Mouse (Mus musculus): ENCODE measurements around the gene 1700016H13Rik.
A peak's percentile ranks its signal among the peaks of the same experiment; 100 is the strongest.

1700016H13Rik gene

DNA sequence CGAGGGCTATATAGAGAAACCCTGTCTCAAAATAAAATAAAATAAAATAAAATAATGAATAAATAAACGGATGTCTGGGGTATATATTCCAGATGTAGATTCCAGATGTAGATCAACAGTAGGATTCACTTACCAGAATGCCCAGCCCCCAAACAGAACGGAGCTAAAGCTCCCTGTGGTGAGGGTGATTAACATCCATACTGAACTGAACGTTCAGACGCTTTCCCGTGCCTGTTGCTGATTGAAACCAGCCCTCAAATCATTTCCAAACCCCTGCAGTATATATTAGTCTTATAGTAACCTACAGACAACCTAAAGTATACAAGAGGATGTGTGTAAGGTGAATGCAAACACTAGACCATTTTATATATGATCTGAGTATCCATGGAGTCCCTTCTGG is 18.7 kb upstream of the 1700016H13Rik start:
- no peak for DNase-seq (ENCODE audit: extremely low read depth, low read depth, low spot score)

DNA sequence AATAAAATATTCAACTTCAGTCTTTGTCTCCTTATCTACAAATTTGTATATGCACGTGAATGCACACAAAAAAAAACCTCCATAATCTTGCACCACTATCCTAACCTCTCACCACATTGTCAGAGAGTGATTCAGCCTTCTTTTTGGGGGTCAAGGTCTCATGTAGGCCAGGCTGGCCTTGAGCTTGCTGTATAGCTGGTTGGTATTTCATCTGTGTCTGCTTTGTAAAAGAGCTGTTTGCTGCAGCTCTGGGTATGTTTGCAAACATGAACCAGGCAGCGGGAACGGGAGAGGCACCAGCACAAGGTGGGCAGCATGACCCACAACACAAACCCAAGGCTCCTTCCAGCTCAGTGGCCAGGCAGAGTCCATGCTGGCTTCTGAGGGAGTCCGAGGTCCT is 17.8 kb upstream of the 1700016H13Rik start:
- no peak for DNase-seq (ENCODE audit: extremely low read depth, low read depth, low spot score)

DNA sequence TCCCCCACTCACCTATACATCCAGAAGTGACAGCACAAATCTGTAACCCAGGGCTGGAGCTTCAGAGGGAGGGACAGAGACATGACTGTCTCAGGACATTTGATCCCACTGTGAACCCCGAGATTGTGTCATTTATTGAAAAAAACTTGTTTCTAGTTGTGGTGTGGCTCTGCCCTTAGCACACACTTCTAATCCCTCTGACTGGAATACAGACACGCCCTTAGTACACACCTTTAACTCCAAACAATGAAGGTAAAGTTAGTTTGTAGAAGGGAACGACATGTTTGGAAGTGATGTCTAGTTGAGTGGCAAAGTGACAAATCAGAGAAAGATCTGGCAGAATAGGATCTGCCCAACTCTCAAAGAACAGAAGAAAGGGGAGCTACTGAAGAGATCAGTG is 16.0 kb upstream of the 1700016H13Rik start:
- no peak for DNase-seq (ENCODE audit: extremely low read depth, low read depth, low spot score)

DNA sequence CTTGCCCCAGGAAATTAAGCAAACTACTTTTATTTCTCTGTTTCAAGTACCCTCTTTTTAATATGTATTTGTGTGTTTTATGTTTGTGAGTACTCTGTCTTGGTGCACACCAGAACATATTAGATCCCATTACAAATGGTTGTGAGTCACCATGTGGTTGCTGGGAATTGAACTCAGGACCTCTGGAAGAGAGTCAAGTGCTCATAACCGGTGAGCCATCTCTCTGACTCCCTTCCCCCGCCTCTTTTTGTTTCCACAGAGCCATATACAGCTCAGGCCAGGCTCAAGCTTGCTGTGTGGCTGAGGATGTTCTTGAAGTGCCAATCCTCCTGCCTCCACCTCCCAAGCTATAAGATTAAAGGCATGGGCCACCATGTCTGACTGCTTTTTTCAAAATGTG is 10.1 kb upstream of the 1700016H13Rik start:
- no peak for DNase-seq (ENCODE audit: extremely low read depth, low read depth, low spot score)

DNA sequence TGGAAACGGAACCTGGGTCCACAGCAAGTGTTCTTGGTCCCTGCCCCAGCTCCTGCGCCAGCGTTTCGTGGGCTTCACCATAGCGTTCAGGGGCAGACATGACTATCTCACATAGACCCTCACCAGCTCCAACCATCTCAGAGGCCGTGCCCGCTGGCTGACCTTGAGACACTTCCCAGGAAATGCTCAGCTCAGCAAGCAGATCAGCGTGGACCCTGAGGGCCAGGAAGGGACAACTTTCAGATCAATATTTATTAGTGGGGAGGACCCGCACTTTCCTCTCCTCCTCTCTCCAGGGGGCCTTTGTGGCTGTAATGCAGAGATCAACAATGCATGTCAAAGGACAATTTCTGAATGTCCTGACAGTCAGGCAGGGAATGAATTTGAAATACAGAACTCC is 9.1 kb upstream of the 1700016H13Rik start:
- no peak for DNase-seq (ENCODE audit: extremely low read depth, low read depth, low spot score)

DNA sequence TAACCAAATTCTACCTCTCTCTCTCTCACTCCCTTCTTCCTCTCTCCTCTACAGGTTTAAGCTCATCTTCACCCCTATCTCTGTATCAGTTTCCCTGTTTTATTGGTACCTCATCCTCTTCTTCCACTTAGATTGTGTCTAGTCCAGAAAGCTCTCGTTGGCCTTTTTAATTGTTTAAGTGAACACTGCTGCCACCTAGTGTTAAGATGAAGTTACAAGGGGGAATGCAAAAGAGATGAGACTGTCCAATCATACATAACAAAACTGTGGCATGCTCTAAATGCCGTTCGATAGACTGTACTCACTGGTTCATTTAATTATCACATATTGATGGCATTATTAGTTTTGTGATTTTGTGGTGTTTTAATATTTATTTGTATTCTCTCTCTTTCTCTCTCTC is 3.8 kb upstream of the 1700016H13Rik start:
- no peak for DNase-seq (ENCODE audit: extremely low read depth, low read depth, low spot score)

DNA sequence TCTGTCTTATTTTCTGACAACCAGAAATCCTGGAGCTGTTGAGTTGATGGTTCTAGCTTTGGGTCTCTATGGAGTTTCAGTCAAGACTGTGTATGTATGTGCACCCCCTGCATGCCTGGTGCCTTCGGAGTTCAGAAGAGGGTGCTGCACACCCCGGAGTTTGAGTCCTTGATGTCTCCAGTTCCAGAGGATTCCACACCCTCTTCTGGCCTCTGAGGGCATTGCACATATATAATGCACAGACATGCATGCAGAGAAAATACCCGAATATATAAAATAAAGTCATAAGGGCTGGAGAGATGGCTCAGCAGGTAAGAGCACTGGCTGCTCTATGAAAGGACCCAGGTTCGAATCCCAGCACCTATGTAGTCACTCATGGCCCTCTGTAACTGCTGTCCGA is 3.1 kb upstream of the 1700016H13Rik start:
- DNase-seq (ENCODE audit: extremely low read depth, low read depth, low spot score), result no peak

DNA sequence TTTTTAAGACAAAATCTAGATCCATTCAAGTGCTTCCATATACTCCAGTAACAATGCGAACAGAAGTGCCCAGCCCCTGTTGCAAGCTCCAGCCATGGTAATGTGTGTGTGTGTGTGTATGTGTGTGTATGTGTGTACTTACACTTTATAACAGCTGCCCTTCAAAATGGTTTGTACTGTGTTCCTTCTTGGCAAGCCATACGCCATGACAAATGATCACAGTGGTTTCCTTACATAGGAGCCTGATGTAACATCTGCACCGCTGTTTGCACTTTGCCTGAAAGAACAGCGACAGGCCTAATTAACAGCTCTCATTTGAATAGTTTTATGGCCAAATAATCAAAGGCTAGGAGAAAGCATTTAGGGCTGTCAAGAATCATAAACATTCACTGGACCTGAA is 1.0 kb downstream of the 1700016H13Rik start:
- no peak for DNase-seq (ENCODE audit: extremely low read depth, low read depth, low spot score)

DNA sequence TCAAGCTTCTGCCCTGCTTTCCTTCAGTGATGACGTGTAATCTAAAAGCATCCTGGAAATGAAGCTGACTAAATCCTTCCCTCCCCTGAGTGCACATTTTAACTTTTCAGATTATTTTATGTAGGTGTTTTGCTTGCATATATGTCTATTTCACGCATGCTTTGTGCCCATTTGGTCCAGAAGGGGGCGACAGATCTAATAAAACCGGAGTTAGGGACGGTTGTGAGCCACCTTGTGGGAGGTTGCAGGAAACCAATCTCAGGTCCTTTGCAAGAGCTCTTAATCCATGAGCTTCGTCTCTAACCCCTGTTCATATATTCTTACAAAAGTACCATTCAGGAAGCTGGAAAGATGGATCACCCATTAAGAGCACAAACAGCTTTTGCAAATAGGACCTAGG is 1.6 kb downstream of the 1700016H13Rik start:
- peak; percentile 34 for DNase-seq (ENCODE audit: extremely low read depth, low read depth, low spot score)

DNA sequence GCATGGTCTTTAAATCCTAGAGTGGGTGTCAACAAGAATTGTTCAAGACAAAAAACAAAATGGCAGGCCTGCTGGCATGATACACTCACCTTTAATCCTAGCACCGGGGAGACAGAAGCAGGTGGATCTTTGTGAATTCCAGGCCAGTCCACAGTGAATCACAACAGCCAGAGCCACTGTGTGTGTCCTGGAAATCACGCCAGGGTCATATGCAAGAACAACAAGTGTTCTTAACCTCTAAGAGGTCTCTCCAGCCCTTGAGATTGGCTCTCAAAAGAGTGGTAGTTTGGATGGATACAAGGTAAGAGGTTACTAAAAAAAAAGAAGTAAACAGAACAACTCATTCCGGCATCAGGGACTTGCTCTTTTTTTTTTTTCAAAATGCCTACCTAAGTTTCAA is 8.5 kb downstream of the 1700016H13Rik start:
- DNase-seq (ENCODE audit: extremely low read depth, low read depth, low spot score), result no peak

DNA sequence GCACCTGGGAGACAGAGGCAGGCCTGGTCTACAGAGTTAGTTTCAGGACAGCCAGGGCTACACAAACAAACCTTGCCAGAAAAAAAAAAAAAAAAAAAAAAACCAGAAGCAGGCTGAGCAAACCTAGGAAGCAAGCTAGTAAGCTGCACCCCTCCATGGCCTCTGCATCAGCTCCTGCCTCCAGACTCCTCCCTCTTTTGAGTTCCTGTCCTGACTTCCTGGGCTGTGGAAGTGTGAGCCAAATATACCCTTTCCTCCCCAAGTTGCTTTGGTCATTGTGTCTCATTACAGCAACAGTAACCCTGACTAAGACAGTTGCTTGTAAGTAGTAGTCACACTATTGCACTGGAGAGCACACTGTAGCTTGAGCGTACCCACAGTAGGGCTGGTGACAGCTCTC is 11.6 kb downstream of the 1700016H13Rik start:
- DNase-seq (ENCODE audit: extremely low read depth, low read depth, low spot score), result no peak

DNA sequence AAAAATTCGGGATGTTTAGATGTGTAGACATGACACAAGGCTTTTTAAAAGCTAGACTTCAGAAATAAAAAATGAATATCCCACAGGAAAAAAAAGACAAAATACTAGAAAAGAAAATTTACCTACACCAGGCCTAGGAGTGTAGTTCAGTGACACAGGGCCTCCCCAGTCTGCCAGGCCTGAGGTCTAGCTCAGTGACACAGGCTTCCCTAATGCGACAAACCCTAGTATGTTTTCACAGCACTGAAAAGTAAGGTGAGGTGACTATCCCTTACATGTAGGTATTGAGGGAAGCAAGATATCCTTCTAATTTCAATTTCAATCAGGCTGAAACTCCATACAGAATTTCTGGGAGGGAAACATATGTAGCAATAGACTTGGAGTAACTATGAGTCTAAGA is 18.6 kb downstream of the 1700016H13Rik start:
- no peak for DNase-seq (ENCODE audit: extremely low read depth, low read depth, low spot score)

DNA sequence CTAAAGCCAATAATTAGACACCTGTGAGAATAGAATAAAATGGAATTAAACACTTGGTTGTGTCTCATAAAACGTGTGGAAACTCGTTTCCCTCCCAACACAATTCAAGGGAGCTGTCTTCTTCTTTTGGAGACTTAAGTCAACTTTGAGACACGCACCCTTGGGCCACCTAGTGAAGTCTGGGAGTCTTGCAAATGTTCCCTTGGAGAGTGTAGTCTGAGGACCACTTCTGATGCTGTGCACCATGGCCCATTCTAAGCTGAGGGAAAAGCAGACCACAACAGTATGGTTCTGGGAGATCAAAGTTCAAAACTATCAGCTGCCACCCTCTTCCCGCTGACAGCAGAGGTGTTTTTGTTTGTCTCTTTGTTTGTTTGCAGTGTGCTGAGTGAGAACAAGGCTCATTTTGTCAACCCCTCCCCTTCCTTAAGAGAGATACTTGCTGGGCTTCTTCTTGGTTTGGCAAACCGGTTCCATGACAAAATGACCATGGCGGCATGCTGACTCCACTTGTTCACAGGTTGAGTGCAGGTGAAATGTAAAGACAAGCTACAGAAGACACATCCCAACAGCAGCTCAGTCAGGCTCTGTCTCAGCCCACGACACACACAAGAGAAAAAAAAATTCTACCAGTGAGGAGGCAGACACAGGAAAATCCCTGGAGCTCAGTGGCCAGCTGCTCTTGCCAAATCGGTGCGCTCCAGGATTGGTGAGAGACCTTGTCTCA is 25.8 kb downstream of the 1700016H13Rik start:
- no peak for DNase-seq (ENCODE audit: extremely low read depth, low read depth, low spot score)

DNA sequence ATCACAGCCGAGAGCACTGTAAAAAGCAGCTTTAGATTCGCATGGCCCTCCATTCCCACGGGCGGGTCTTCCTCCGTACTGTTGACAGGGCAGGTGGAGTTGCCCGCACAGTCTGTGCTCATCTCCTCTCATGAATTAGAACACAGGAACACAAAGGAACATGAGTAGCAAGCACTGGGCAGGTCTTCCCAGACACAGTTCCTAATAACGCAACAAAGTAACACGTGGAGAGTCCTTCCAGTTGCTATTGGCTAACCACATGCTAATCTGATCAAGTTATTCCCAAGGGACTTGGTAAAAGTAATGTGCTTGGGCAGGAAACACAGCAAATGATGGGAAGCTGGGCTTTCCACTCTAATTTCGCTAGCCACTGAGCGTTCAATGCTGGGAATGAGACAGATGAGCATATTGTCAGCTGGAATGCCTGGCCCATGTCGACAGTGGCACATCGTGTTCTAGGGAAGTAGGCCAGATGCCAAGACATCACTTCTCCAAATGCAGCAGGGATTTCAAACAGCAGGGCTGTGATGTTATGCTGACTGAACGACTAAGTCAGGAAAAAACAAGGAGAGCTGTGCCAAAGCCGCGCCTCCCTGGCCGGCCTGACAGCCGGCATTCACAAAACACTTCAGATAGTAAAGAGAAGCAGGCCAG is 26.6 kb downstream of the 1700016H13Rik start, which contains the start of gene Slc10a6:
TSS of gene Slc10a6 (minus strand) at position 293 of the 654 bp plus-strand sequence.
- DNase-seq (ENCODE audit: extremely low read depth, low read depth, low spot score), result peak; percentile 77

DNA sequence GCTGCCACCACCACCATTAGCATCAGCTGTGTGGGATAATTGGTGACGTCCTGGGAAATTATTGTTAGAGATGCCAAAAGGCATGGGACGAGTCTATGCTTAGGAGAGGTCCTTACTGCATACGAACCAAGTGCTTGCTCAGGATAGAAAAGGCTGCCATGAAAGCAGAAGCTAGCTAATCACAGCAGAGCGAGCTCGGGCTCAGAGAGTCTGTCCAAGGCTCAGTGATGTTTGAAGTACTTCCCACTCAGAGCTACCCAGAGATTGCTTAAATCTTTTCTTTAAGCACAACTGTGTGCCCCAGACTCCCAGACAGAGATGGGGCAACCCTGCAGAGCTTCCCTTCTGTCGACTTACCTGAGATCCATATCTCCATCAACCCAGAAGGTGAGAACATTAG is 27.3 kb downstream of the 1700016H13Rik start:
- DNase-seq (ENCODE audit: extremely low read depth, low read depth, low spot score), result no peak

DNA sequence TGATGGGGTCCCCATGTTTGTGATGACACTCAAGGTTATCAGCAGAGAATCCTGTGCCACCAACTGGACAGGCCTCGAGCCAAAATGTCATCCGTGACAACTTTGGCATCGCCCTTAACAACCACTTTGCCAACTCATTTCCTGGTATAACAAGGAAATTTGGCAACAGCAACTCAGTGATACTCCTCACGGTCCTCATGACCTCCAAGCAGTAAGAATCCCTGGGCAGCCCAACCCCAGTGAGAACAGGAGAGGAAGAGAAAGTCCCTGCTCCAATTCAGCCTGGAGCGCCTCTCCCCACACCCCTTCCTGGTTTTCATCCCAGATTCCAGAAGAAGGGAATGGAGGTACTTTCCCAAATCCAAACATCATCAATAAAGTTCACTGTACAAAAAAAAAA is 31.0 kb downstream of the 1700016H13Rik start:
- DNase-seq (ENCODE audit: extremely low read depth, low read depth, low spot score), result no peak

DNA sequence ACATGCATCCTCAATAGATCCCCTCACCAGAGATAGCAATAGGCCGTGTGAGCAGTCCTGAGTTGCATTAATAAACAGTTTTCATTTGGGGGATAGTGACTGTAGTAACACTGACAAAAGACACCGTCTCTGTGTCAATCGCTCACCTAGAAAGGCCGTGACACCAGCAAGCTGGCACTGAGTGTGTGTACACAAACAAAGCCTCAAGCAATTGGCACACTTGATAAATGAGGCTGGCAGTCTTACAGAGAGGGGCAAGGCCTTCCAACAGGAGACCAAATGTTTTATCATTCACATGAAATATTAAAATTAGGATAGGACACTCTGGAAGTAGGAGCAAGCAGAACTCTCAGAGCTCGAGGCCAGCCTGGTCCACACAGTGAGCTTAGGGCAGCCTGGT is 33.5 kb downstream of the 1700016H13Rik start:
- no peak for DNase-seq (ENCODE audit: extremely low read depth, low read depth, low spot score)

DNA sequence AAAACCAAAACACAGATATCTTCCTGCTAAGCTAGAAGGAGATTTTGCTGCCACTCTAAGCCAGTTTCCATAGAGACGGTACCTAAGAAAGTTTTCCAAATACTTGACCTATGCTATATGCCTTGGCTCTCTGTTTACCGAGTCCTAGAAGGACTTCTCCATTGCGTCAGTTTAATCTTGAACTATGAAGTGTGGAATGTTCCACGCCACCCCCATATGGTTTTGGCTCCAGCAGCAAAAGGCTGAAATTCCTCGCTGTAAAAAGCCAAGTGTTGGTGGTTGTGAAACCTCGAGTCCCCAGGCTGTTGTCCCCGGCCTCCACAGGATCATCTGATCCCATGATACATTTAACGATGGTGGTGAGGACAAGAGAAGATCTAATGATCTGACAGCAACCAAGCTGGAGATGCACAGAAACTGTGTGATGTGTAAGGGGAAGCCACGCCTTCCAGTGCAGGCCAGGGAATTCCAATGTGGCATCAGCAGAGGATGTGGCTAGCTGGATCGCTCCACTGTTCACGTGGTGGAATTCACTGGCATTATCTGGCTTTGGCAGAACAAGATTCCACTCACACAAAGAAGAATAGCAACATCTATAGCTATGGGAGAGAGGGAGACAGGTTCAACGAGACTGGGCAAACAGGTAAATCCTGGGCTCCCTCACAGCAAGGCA is 35.4 kb downstream of the 1700016H13Rik start:
- DNase-seq (ENCODE audit: extremely low read depth, low read depth, low spot score), result peak; percentile 87

DNA sequence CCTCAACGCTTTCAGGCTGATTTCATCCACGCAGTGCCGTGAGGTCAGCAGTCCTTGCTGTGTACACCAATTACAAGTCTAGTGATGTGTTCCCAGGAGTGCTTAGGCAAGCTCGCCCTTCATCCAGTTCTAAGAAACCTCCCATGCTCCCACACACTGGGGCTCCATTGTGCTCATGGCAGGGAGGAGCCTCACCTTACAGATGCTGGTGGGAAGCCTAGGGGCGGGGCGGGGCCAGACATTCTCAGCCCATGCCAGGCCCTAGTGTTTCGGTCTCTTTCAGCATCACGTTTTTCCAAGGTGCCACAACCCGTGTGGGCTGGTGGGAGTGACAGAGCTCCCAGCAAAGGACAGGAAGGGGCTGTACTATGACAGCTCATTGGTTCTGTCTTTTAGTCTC is 38.6 kb downstream of the 1700016H13Rik start:
- no peak for DNase-seq (ENCODE audit: extremely low read depth, low read depth, low spot score)

DNA sequence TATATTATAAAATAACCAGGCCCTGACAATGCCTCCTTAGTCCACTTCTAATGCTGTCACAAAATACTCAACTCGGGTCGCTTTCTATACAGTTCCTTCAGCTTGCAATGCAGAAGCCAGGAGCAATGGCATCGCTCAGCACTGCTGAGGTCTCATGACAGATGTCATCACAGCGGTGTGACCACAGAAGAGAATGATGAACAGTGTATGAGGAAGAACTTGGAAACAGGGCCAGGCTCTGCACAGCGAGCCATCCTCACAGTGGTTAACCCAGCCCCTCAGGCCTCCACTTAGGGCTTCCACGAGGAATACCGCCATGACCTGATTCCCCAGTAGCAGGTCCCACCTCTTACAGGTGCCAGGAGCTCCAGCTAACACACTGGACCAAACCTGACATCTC is 41.5 kb downstream of the 1700016H13Rik start:
- DNase-seq (ENCODE audit: extremely low read depth, low read depth, low spot score), result no peak

DNA sequence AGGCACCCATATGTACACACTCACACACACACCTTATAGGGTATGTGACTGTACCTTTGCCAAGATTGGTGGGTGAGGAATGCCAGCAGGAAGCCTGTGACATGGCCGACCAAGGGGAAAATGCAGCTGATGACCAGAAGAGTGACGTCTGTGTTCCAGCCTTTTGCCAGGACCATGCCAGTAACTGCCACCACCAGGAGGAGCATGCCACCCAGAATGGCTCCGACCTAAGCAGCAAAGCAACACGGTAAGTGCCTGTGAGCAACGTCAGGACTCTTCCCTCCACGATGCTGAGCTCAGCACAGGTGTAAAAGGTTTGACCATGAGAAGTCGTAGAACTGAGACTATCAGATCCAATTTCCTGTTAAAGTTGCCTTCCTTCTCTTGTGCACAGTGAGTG is 43.5 kb downstream of the 1700016H13Rik start:
- DNase-seq (ENCODE audit: extremely low read depth, low read depth, low spot score), result no peak

DNA sequence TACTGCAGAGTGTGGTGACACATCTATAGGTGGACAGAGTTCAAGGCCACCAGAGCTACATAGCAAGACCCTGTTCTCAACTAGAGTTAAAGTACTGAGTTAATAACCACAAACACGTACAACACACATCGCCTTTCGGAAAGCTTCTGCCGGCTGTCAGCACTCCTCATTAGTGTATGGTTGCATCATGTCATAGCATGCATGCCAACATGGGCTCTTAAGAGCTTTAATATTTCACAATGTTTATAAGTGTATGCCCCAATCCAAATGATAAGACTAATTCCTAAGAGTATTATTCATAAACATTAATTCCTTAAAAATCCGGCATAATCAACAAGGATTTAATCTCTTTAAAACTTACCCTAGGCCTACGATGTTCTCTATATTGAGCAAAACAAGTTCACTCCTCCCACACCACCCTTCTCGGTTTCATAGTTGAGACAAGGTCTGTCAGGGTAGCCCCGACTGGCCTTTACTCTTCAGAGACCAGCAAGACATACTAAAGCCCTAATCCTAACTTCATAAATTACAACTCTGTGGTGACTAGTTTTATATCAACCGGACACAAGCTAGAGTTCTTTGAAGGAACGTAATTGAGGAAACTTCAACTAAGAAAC is 44.8 kb downstream of the 1700016H13Rik start:
- peak; percentile 76 for DNase-seq (ENCODE audit: extremely low read depth, low read depth, low spot score)
